Mouse (Mus musculus): Measurements from ENCODE around the gene Kcnj14. TPM values are rescaled to one million over a fixed set of nuclear protein-coding genes. Genes with fewer than 3 reads are reported as not detected.

Kcnj14 gene
- total and polyA plus RNA-seq, 3 experiments: 1.3 to 3.2 (median 1.5) TPM

- Histone ChIP-seq H3K4me1 (ENCODE audit: control insufficient read depth in 1 of 2, insufficient read depth in 2 of 2) (peaks cover 15 to 23% of the 10 kb centered on the region in 2 experiments), H3K9ac (ENCODE audit: insufficient read depth, low read depth) (no peak overlapping the region), H3K79me2 (replicated peaks; ENCODE audit: control insufficient read depth, extremely low read depth, insufficient read depth, poor library complexity, severe bottlenecking) (no peaks in the 10 kb centered on the region), H3K36me3 (replicated peaks in 1 of 2; ENCODE audit: control insufficient read depth in 1 of 2, insufficient read depth in 1 of 2, low read length in 1 of 2) (no peaks in the 10 kb centered on the region), H3K4me2 (ENCODE audit: insufficient read depth, low read depth, poor library complexity, severe bottlenecking) (no peak overlapping the region), H3K9me3 (replicated peaks; ENCODE audit: low read length) (no peaks in the 10 kb centered on the region), H3K27ac (ENCODE audit: insufficient read depth, low read depth) (no peak overlapping the region), H3K27me3 (replicated peaks) (peaks cover 24% of the 10 kb centered on the region), H3K4me3 (replicated peaks in 1 of 3; ENCODE audit: low read depth in 2 of 3, low read length in 2 of 3, poor library complexity in 1 of 3) (no peak overlapping the region)
- dilution Hi-C loops (cut with MboI; ENCODE audit: extremely low pct_ligation_motif_present, extremely low pct_unique_long_range_greater_than_20kb, low sequenced_read_pairs): no loop called here
- TF ChIP-seq RCOR1 (conservative IDR thresholded peaks at IDR 0.05; ENCODE audit: low read depth, low read length) (no peak), USF2 (conservative IDR thresholded peaks at IDR 0.05; ENCODE audit: low read depth, low read length) (no peak), CHD2 (IDR thresholded peaks at IDR 0.05; ENCODE audit: low read length) (no peak), TCF12 (IDR thresholded peaks at IDR 0.05; ENCODE audit: low read depth, low read length) (no peak), HCFC1 (IDR thresholded peaks at IDR 0.05; ENCODE audit: low read depth, low read length) (no peak), ZC3H11A (IDR thresholded peaks at IDR 0.05; ENCODE audit: low read depth, low read length) (no peak), JUND (conservative IDR thresholded peaks at IDR 0.05; ENCODE audit: low read depth, low read length) (no peak), CHD1 (IDR thresholded peaks at IDR 0.05; ENCODE audit: low read depth, low read length) (no peak), ZKSCAN1 (IDR thresholded peaks at IDR 0.05; ENCODE audit: borderline replicate concordance, low read depth, low read length) (no peak), MEF2A (IDR thresholded peaks at IDR 0.05; ENCODE audit: borderline replicate concordance, low read depth, low read length) (no peak), IRF4 (IDR thresholded peaks at IDR 0.05; ENCODE audit: low read depth, low read length) (no peak)
- in situ Hi-C loops (cut with MboI; ENCODE audit: low pct_ligation_motif_present, low pct_unique_long_range_greater_than_20kb, low sequenced_read_pairs): no loop called here
- no peak for DNase-seq (ENCODE audit: extremely low read depth)
Measured at GRCm38 (mm10) chr7:45782271-45782670, 42.3 kb downstream of the Kcnj14 start.

GRCm38 (mm10) chr7:45779081-45779641, 45.4 kb downstream of the Kcnj14 start:
- TF ChIP-seq HCFC1 (IDR thresholded peaks at IDR 0.05; ENCODE audit: low read depth, low read length): no peak
- TF ChIP-seq POLR2A (IDR thresholded peaks at IDR 0.05; ENCODE audit: low read depth, low read length): peak; percentile 63
- peak; percentile 83 for TF ChIP-seq JUN (IDR thresholded peaks at IDR 0.05; ENCODE audit: insufficient read depth, low read depth, low read length)
- TF ChIP-seq MAZ (IDR thresholded peaks at IDR 0.05; ENCODE audit: low read depth, low read length): 0 out of 2 replicates have a peak, but pooled peaks have one; percentile 1
- TF ChIP-seq ELF1 (IDR thresholded peaks at IDR 0.05; ENCODE audit: low read depth, low read length): 0 out of 2 replicates have a peak, but pooled peaks have one; percentile 18
- TF ChIP-seq POLR2AphosphoS2 (IDR thresholded peaks at IDR 0.05; ENCODE audit: low read depth, low read length): no peak
- peak; percentile 82 for TF ChIP-seq JUND (conservative IDR thresholded peaks at IDR 0.05; ENCODE audit: low read depth, low read length)
- peak; percentile 57; the same call in 1 of the 2 replicates for TF ChIP-seq ZMIZ1 (IDR thresholded peaks at IDR 0.05; ENCODE audit: low read depth, low read length)
- 0 out of 2 replicates have a peak, but pooled peaks have one; percentile 42 for TF ChIP-seq TCF12 (IDR thresholded peaks at IDR 0.05; ENCODE audit: low read depth, low read length)
- TF ChIP-seq IRF4 (IDR thresholded peaks at IDR 0.05; ENCODE audit: low read depth, low read length): no peak
- peak; percentile 8; the same call in 1 of the 2 replicates for TF ChIP-seq MEF2A (IDR thresholded peaks at IDR 0.05; ENCODE audit: borderline replicate concordance, low read depth, low read length)
- no peak for TF ChIP-seq MXI1 (IDR thresholded peaks at IDR 0.05; ENCODE audit: low read depth, low read length)
- TF ChIP-seq ZKSCAN1 (IDR thresholded peaks at IDR 0.05; ENCODE audit: borderline replicate concordance, low read depth, low read length): no peak
- TF ChIP-seq NELFE (IDR thresholded peaks at IDR 0.05; ENCODE audit: low read depth, low read length): no peak; the same call in 1 of the 2 replicates
- TF ChIP-seq MAFK (IDR thresholded peaks at IDR 0.05; ENCODE audit: insufficient replicate concordance, low read length): no peak
- TF ChIP-seq ETS1 (conservative IDR thresholded peaks at IDR 0.05; ENCODE audit: low read depth, low read length): peak; percentile 31; the same call in 1 of the 2 replicates
- peak; percentile 75 for TF ChIP-seq TBP (conservative IDR thresholded peaks at IDR 0.05; ENCODE audit: low read depth, low read length)
- TF ChIP-seq KAT2A (IDR thresholded peaks at IDR 0.05; ENCODE audit: insufficient replicate concordance, low read length): no peak
- no peak for TF ChIP-seq UBTF (IDR thresholded peaks at IDR 0.05; ENCODE audit: low read depth, low read length)
- in situ Hi-C loops (cut with MboI; ENCODE audit: low pct_ligation_motif_present, low pct_unique_long_range_greater_than_20kb, low sequenced_read_pairs) (no loop called here), dilution Hi-C loops (cut with MboI; ENCODE audit: extremely low pct_ligation_motif_present, extremely low pct_unique_long_range_greater_than_20kb, low sequenced_read_pairs) (no loop called here)
- Histone ChIP-seq H3K27me3 (replicated peaks) (peaks cover 35% of the 10 kb centered on the region), H3K9me3 (replicated peaks; ENCODE audit: low read length) (no peaks in the 10 kb centered on the region), H3K79me2 (replicated peaks; ENCODE audit: control insufficient read depth, extremely low read depth, insufficient read depth, poor library complexity, severe bottlenecking) (no peaks in the 10 kb centered on the region), H3K36me3 (replicated peaks in 1 of 2; ENCODE audit: control insufficient read depth in 1 of 2, insufficient read depth in 1 of 2, low read length in 1 of 2) (no peaks in the 10 kb centered on the region), H3K4me2 (ENCODE audit: insufficient read depth, low read depth, poor library complexity, severe bottlenecking) (peak overlapping the region; percentile 66), H3K27ac (ENCODE audit: insufficient read depth, low read depth) (peak overlapping the region; percentile 55; the same call in 1 of the 2 replicates), H3K4me1 (ENCODE audit: control insufficient read depth in 1 of 2, insufficient read depth in 2 of 2) (peaks cover 6 to 20% of the 10 kb centered on the region in 2 experiments), H3K9ac (ENCODE audit: insufficient read depth, low read depth) (peak overlapping the region; percentile 22; the same call in 1 of the 2 replicates), H3K4me3 (replicated peaks in 1 of 3; ENCODE audit: low read depth in 2 of 3, low read length in 2 of 3, poor library complexity in 1 of 3) (peak overlapping the region; percentile 7 to 55 (median 34))
- peak; percentile 55 for DNase-seq (ENCODE audit: extremely low read depth)
